10 mouse cellular contexts compared by ENCODE assay signal in the genomic region with DNA sequence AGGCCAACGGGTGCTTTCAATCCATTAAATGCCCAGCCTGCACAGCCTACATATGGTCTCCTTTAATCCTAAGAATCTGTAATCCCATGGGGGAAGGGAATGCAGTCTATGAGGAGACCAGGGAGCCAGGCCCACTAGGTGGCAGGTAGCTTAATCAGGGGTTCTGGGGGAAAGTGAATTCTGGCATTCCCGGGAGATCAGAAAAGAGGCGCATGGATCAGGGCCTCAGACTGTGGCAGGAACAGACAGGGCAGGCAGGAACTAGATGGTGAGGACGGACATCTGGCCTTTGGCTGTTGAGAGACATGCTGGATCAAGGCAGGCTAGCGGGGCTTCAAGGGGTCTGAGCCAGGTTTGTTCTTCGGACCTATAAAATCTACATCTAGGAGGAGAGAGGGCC. TPM values are rescaled to one million over a fixed set of nuclear protein-coding genes. Genes with fewer than 3 reads are reported as not detected.
DNase-seq lines count a peak whose midpoint lies in the region; ATAC-seq and TF ChIP-seq lines count a peak whose summit lies in the region.
"Had no signal": no experiment of that assay in that cellular context is flagged by ENCODE, and none has a peak within 500 bp of the region (broad histone marks: within the 10 kb centered on the region; RNA-seq: fewer than 3 reads in every experiment).

No protein-coding gene starts in this region.

- no peaks in the 10 kb centered on the region for H3K9me3 ChIP-seq in heart, embryonic 12.5 days (replicated peaks)
- no peaks in the 10 kb centered on the region for H3K9me3 ChIP-seq in forebrain, embryonic 15.5 days
- H3K9me3 ChIP-seq in liver, postnatal 0 days (ENCODE audit: low read length), result no peaks in the 10 kb centered on the region

- H3K4me3 ChIP-seq in heart, embryonic 12.5 days, result 0 out of 2 replicates have a peak overlapping the region, but pooled peaks have one; percentile 59
- H3K4me3 ChIP-seq in forebrain, embryonic 15.5 days, result peak overlapping the region; percentile 61
- no peak overlapping the region for H3K4me3 ChIP-seq in liver, postnatal 0 days (ENCODE audit: low read depth, low read length)

- peaks cover 37% of the 10 kb centered on the region for H3K4me1 ChIP-seq in heart, embryonic 12.5 days (replicated peaks)
- peaks cover 43% of the 10 kb centered on the region for H3K4me1 ChIP-seq in forebrain, embryonic 15.5 days
- H3K4me1 ChIP-seq in liver, postnatal 0 days (ENCODE audit: insufficient read depth), result peaks cover 35% of the 10 kb centered on the region

- H3K4me2 ChIP-seq in heart, embryonic 12.5 days, result peak overlapping the region; percentile 95; the same call in 1 of the 2 replicates
- H3K4me2 ChIP-seq in forebrain, embryonic 15.5 days (replicated peaks), result peak overlapping the region; percentile 92
- peak overlapping the region; percentile 95 for H3K4me2 ChIP-seq in liver, postnatal 0 days (ENCODE audit: low read depth, low read length)

- peaks cover 50% of the 10 kb centered on the region for H3K27me3 ChIP-seq in heart, embryonic 12.5 days (replicated peaks)
- H3K27me3 ChIP-seq in forebrain, embryonic 15.5 days, result no peaks in the 10 kb centered on the region
- H3K27me3 ChIP-seq in liver, postnatal 0 days (ENCODE audit: insufficient read depth, low read length), result peaks cover 19% of the 10 kb centered on the region

- TF ChIP-seq EP300 in liver, postnatal 0 days (IDR thresholded peaks at IDR 0.05; ENCODE audit: low read depth), result no peak

- no peak for DNase-seq in heart, adult 8-10 months (ENCODE audit: low spot score)
- DNase-seq in MN1 (ENCODE audit: low spot score), result peak; percentile 45
- no peak for DNase-seq in liver, postnatal 0 days
- DNase-seq in spleen, adult 18-20 months, result no peak
- no peak for DNase-seq in kidney, postnatal 4 days

- no peak for ATAC-seq in heart, embryonic 12.5 days (ENCODE audit: insufficient number of reproducible peaks, low FRiP score)
- no peak for ATAC-seq in forebrain, embryonic 15.5 days (replicated peaks)
- ATAC-seq in liver, postnatal 0 days, result no peak
- ATAC-seq in CD4-positive, CD25-positive, alpha-beta regulatory T cell, adult 4 months, result no peak

- H3K36me3 ChIP-seq in heart, embryonic 12.5 days, result peaks cover 19% of the 10 kb centered on the region; the same call in 1 of the 2 replicates
- H3K36me3 ChIP-seq in forebrain, embryonic 15.5 days, result no peaks in the 10 kb centered on the region
- peaks cover 7% of the 10 kb centered on the region for H3K36me3 ChIP-seq in liver, postnatal 0 days (replicated peaks; ENCODE audit: insufficient read depth, low read length)

- no peak overlapping the region for H3K9ac ChIP-seq in heart, embryonic 12.5 days
- H3K9ac ChIP-seq in forebrain, embryonic 15.5 days (replicated peaks), result peak overlapping the region; percentile 55
- no peak overlapping the region for H3K9ac ChIP-seq in liver, postnatal 0 days (replicated peaks)

- 69% methylated on average over 6 of the region's 6 CpGs for WGBS in heart, embryonic 12.5 days
- WGBS in forebrain, embryonic 15.5 days, result 52% methylated on average over 6 of the region's 6 CpGs
- 81% methylated on average over 6 of the region's 6 CpGs for WGBS in liver, postnatal 0 days (ENCODE audit: insufficient replicate concordance)

- TF ChIP-seq CTCF in liver, postnatal 0 days (IDR thresholded peaks at IDR 0.05; ENCODE audit: low read depth), result no peak

- H3K27ac ChIP-seq in heart, embryonic 12.5 days (ENCODE audit: poor library complexity, severe bottlenecking), result no peak overlapping the region
- peak overlapping the region; percentile 9 for H3K27ac ChIP-seq in forebrain, embryonic 15.5 days (replicated peaks)
- H3K27ac ChIP-seq in liver, postnatal 0 days (ENCODE audit: low read depth), result no peak overlapping the region
- H3K27ac ChIP-seq: macrophage had no signal

RNA-seq across cellular contexts. Expression of gene Pitpnm1, which starts 1.7 kb away (rescaled TPM):
- polyA plus RNA-seq in heart, embryonic 12.5 days (2016; fragmentation: Nextera tagmentation; extraction: Ambion mirVana), result 23.3 and 23.5 TPM in 2 replicates
- total RNA-seq in heart, adult 8-10 months (2022), result 10 to 100 TPM; 17.0 to 22.1 (median 18.3) TPM
- polyA plus RNA-seq in forebrain, embryonic 15.5 days (2015; fragmentation: Nextera tagmentation; extraction: Ambion mirVana), result 40.7 and 47.2 TPM in 2 replicates
- polyA plus RNA-seq in liver, postnatal 0 days (2015; fragmentation: Nextera tagmentation; extraction: Ambion mirVana), result 6.6 and 7.4 TPM in 2 replicates
- 100 to 1,000 TPM in 1 of 2 experiments, 10 to 100 TPM in 1; 98.7 to 113 TPM for polyA plus RNA-seq in CD4-positive, CD25-positive, alpha-beta regulatory T cell, adult 4 months (2017; shearing (Covaris generic))

RNA-seq across cellular contexts. Expression of gene Cdk2ap2, which starts 4.5 kb away (rescaled TPM):
- 54.4 and 57.6 TPM in 2 replicates for polyA plus RNA-seq in heart, embryonic 12.5 days (2016; fragmentation: Nextera tagmentation; extraction: Ambion mirVana)
- 10 to 100 TPM; 33.6 to 43.4 (median 39.5) TPM for total RNA-seq in heart, adult 8-10 months (2022)
- polyA plus RNA-seq in forebrain, embryonic 15.5 days (2015; fragmentation: Nextera tagmentation; extraction: Ambion mirVana), result 82.1 and 83.2 TPM in 2 replicates
- 91.2 and 91.9 TPM in 2 replicates for polyA plus RNA-seq in liver, postnatal 0 days (2015; fragmentation: Nextera tagmentation; extraction: Ambion mirVana)
- 100 to 1,000 TPM; 328 to 403 TPM for polyA plus RNA-seq in CD4-positive, CD25-positive, alpha-beta regulatory T cell, adult 4 months (2017; shearing (Covaris generic))

RNA-seq across cellular contexts. Expression of gene Cabp2, which starts 20.1 kb away (rescaled TPM):
- polyA plus RNA-seq in heart, embryonic 12.5 days (2016; fragmentation: Nextera tagmentation; extraction: Ambion mirVana), result not detected in 2 replicates
- not detected for total RNA-seq in heart, adult 8-10 months (2022)
- polyA plus RNA-seq in forebrain, embryonic 15.5 days (2015; fragmentation: Nextera tagmentation; extraction: Ambion mirVana), result not detected in 2 replicates
- 0.38 and 0.43 TPM in 2 replicates for polyA plus RNA-seq in liver, postnatal 0 days (2015; fragmentation: Nextera tagmentation; extraction: Ambion mirVana)
- polyA plus RNA-seq in CD4-positive, CD25-positive, alpha-beta regulatory T cell, adult 4 months (2017; shearing (Covaris generic)), result not detected
- polyA plus RNA-seq: gonadal fat pad, adult 2 months; macrophage had no signal

RNA-seq across cellular contexts. Expression of gene Aip, which starts 24.2 kb away (rescaled TPM):
- polyA plus RNA-seq in heart, embryonic 12.5 days (2016; fragmentation: Nextera tagmentation; extraction: Ambion mirVana), result 80.4 and 82.6 TPM in 2 replicates
- 10 to 100 TPM; 65.9 to 79.6 (median 70.7) TPM for total RNA-seq in heart, adult 8-10 months (2022)
- polyA plus RNA-seq in forebrain, embryonic 15.5 days (2015; fragmentation: Nextera tagmentation; extraction: Ambion mirVana), result 90.1 and 92.5 TPM in 2 replicates
- 23.1 and 26.8 TPM in 2 replicates for polyA plus RNA-seq in liver, postnatal 0 days (2015; fragmentation: Nextera tagmentation; extraction: Ambion mirVana)
- polyA plus RNA-seq in CD4-positive, CD25-positive, alpha-beta regulatory T cell, adult 4 months (2017; shearing (Covaris generic)), result 100 to 1,000 TPM; 179 to 208 TPM

RNA-seq across cellular contexts. Expression of gene Gpr152, which starts 38.1 kb away (rescaled TPM):
- polyA plus RNA-seq in heart, embryonic 12.5 days (2016; fragmentation: Nextera tagmentation; extraction: Ambion mirVana), result not detected in 2 replicates
- total RNA-seq in heart, adult 8-10 months (2022), result not detected
- polyA plus RNA-seq in forebrain, embryonic 15.5 days (2015; fragmentation: Nextera tagmentation; extraction: Ambion mirVana), result not detected in 2 replicates
- polyA plus RNA-seq in liver, postnatal 0 days (2015; fragmentation: Nextera tagmentation; extraction: Ambion mirVana), result not detected in 2 replicates
- polyA plus RNA-seq in CD4-positive, CD25-positive, alpha-beta regulatory T cell, adult 4 months (2017; shearing (Covaris generic)), result under 1 TPM in 1 of 2 experiments, not detected in 1; 0.29 TPM
- polyA plus RNA-seq: macrophage had no signal
